16 mouse cellular contexts compared by ENCODE assay signal in the genomic region with DNA sequence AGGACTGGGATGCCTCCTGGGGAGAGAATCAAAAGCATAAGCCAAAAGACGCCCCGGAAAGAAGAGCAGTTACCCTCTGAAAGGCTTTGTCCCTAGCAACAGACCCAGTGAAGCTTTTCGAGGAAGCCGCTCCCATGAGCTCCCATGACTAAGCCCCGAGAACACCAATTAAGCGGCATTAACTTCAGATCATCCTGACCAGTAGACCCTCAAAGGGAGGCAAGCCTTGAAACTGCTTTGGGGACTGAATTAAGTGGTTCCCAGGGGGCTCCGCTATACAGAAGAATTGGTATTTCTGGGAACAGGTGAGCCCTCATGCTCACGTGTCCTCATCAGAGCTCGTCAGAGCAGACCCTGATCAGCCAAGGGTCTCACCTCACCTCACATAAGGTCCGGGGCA. TPM values are rescaled to one million over a fixed set of nuclear protein-coding genes. Genes with fewer than 3 reads are reported as not detected.
A peak's percentile ranks its signal among the peaks of the same experiment; 100 is the strongest.
DNase-seq lines count a peak whose midpoint lies in the region; ATAC-seq lines count a peak whose summit lies in the region.
"Had no signal": no experiment of that assay in that cellular context is flagged by ENCODE, and none has a peak within 500 bp of the region (broad histone marks: within the 10 kb centered on the region; RNA-seq: fewer than 3 reads in every experiment).

No protein-coding gene starts in this region.

- no peak for DNase-seq in hindbrain, embryonic 10.5 days (ENCODE audit: low spot score)
- no peak for DNase-seq in hindbrain, embryonic 11.5 days (ENCODE audit: low spot score)
- no peak for DNase-seq in right cerebral cortex, postnatal 4 days
- DNase-seq in left cerebral cortex, postnatal 10 days (ENCODE audit: extremely low spot score in 1 of 2, low spot score in 2 of 2): no peak
- no peak for DNase-seq in left cerebral cortex, postnatal 14 days (ENCODE audit: low spot score in 2 of 2)
- DNase-seq: cerebellum, postnatal 10 days; heart, postnatal 36 days; liver, embryonic 13.5 days; right cerebral cortex, postnatal 25 days; thymus, postnatal 14 days had no signal

- 26% methylated on average over 10 of the region's 10 CpGs for WGBS in hindbrain, embryonic 10.5 days
- WGBS in hindbrain, embryonic 11.5 days: 35% methylated on average over 10 of the region's 10 CpGs
- WGBS in hindbrain, embryonic 12.5 days: 24% methylated on average over 10 of the region's 10 CpGs
- 7% methylated on average over 10 of the region's 10 CpGs for WGBS in midbrain, embryonic 12.5 days
- 25% methylated on average over 10 of the region's 10 CpGs for WGBS in neural tube, embryonic 15.5 days

- H3K27ac ChIP-seq in hindbrain, embryonic 10.5 days: peak overlapping the region; percentile 70
- H3K27ac ChIP-seq in hindbrain, embryonic 11.5 days (ENCODE audit: low read depth, low read length): no peak overlapping the region
- peak overlapping the region; percentile 84 for H3K27ac ChIP-seq in hindbrain, embryonic 12.5 days
- peak overlapping the region; percentile 75 for H3K27ac ChIP-seq in midbrain, embryonic 12.5 days (replicated peaks)
- H3K27ac ChIP-seq in neural tube, embryonic 15.5 days (replicated peaks): peak overlapping the region; percentile 81
- H3K27ac ChIP-seq: liver, embryonic 13.5 days had no signal

- no peaks in the 10 kb centered on the region for H3K36me3 ChIP-seq in hindbrain, embryonic 10.5 days
- no peaks in the 10 kb centered on the region for H3K36me3 ChIP-seq in hindbrain, embryonic 11.5 days (ENCODE audit: control insufficient read depth, insufficient read depth, low read length)
- no peaks in the 10 kb centered on the region for H3K36me3 ChIP-seq in hindbrain, embryonic 12.5 days
- no peaks in the 10 kb centered on the region for H3K36me3 ChIP-seq in midbrain, embryonic 12.5 days
- H3K36me3 ChIP-seq in neural tube, embryonic 15.5 days: no peaks in the 10 kb centered on the region
- H3K36me3 ChIP-seq: heart, embryonic 13.5 days; liver, embryonic 13.5 days had no signal

- H3K27me3 ChIP-seq in hindbrain, embryonic 10.5 days (ENCODE audit: insufficient read depth, poor library complexity, severe bottlenecking): peaks cover 29% of the 10 kb centered on the region
- H3K27me3 ChIP-seq in hindbrain, embryonic 11.5 days (ENCODE audit: control insufficient read depth, insufficient read depth, low read length): no peaks in the 10 kb centered on the region
- no peaks in the 10 kb centered on the region for H3K27me3 ChIP-seq in hindbrain, embryonic 12.5 days
- H3K27me3 ChIP-seq in midbrain, embryonic 12.5 days: peaks cover 24% of the 10 kb centered on the region
- no peaks in the 10 kb centered on the region for H3K27me3 ChIP-seq in neural tube, embryonic 15.5 days (replicated peaks)
- H3K27me3 ChIP-seq: Patski had no signal

- peaks cover 64% of the 10 kb centered on the region for H3K4me1 ChIP-seq in hindbrain, embryonic 10.5 days (replicated peaks)
- peaks cover 21% of the 10 kb centered on the region for H3K4me1 ChIP-seq in hindbrain, embryonic 11.5 days (replicated peaks; ENCODE audit: control insufficient read depth, insufficient read depth, low read length)
- peaks cover 43% of the 10 kb centered on the region for H3K4me1 ChIP-seq in hindbrain, embryonic 12.5 days
- peaks cover 45% of the 10 kb centered on the region for H3K4me1 ChIP-seq in midbrain, embryonic 12.5 days
- peaks cover 40% of the 10 kb centered on the region for H3K4me1 ChIP-seq in neural tube, embryonic 15.5 days
- H3K4me1 ChIP-seq: liver, embryonic 13.5 days had no signal

- intact Hi-C loops in left cerebral cortex, postnatal 10 days (cut with DNase I): no loop called here
- intact Hi-C loops in left cerebral cortex, postnatal 14 days (cut with DNase I): no loop called here

- no peak for ATAC-seq in hindbrain, embryonic 11.5 days (ENCODE audit: low FRiP score)
- no peak for ATAC-seq in hindbrain, embryonic 12.5 days (ENCODE audit: low FRiP score)
- ATAC-seq in midbrain, embryonic 12.5 days (ENCODE audit: low FRiP score, low read depth): peak; percentile 42; the same call in 1 of the 2 replicates
- no peak for ATAC-seq in neural tube, embryonic 15.5 days (ENCODE audit: low FRiP score)
- ATAC-seq: intestine, embryonic 16.5 days; Patski had no signal

- H3K9ac ChIP-seq in hindbrain, embryonic 11.5 days (ENCODE audit: low read depth, low read length): no peak overlapping the region
- H3K9ac ChIP-seq in hindbrain, embryonic 12.5 days: no peak overlapping the region
- no peak overlapping the region for H3K9ac ChIP-seq in midbrain, embryonic 12.5 days (replicated peaks)
- no peak overlapping the region for H3K9ac ChIP-seq in neural tube, embryonic 15.5 days (replicated peaks)
- H3K9ac ChIP-seq: heart, embryonic 13.5 days; liver, embryonic 13.5 days had no signal

- H3K9me3 ChIP-seq in hindbrain, embryonic 10.5 days: no peaks in the 10 kb centered on the region
- no peaks in the 10 kb centered on the region for H3K9me3 ChIP-seq in hindbrain, embryonic 11.5 days (ENCODE audit: control insufficient read depth, low read length)
- no peaks in the 10 kb centered on the region for H3K9me3 ChIP-seq in hindbrain, embryonic 12.5 days (replicated peaks)
- no peaks in the 10 kb centered on the region for H3K9me3 ChIP-seq in midbrain, embryonic 12.5 days
- no peaks in the 10 kb centered on the region for H3K9me3 ChIP-seq in neural tube, embryonic 15.5 days (replicated peaks)
- H3K9me3 ChIP-seq: heart, embryonic 13.5 days; liver, embryonic 13.5 days had no signal

- 0 out of 2 replicates have a peak overlapping the region, but pooled peaks have one; percentile 11 for H3K4me3 ChIP-seq in hindbrain, embryonic 10.5 days
- H3K4me3 ChIP-seq in hindbrain, embryonic 11.5 days (ENCODE audit: low read depth, low read length): no peak overlapping the region
- no peak overlapping the region for H3K4me3 ChIP-seq in hindbrain, embryonic 12.5 days
- H3K4me3 ChIP-seq in midbrain, embryonic 12.5 days: no peak overlapping the region
- H3K4me3 ChIP-seq in neural tube, embryonic 15.5 days (replicated peaks): no peak overlapping the region
- H3K4me3 ChIP-seq: heart, embryonic 13.5 days; liver, embryonic 13.5 days had no signal

- H3K4me2 ChIP-seq in hindbrain, embryonic 11.5 days (replicated peaks; ENCODE audit: low read depth, low read length): no peak overlapping the region
- peak overlapping the region; percentile 31 for H3K4me2 ChIP-seq in hindbrain, embryonic 12.5 days (replicated peaks)
- peak overlapping the region; percentile 39 for H3K4me2 ChIP-seq in midbrain, embryonic 12.5 days (replicated peaks)
- no peak overlapping the region for H3K4me2 ChIP-seq in neural tube, embryonic 15.5 days
- H3K4me2 ChIP-seq: heart, embryonic 13.5 days; liver, embryonic 13.5 days had no signal

RNA-seq across cellular contexts. Expression of a gene that starts 23.3 kb away (rescaled TPM):
- polyA plus RNA-seq in hindbrain, embryonic 10.5 days (2016; fragmentation: Nextera tagmentation; extraction: Ambion mirVana): 3.0 and 5.6 TPM in 2 replicates
- 3.7 and 4.2 TPM in 2 replicates for polyA plus RNA-seq in hindbrain, embryonic 11.5 days (2014; fragmentation: Nextera tagmentation; extraction: Ambion mirVana)
- polyA plus RNA-seq in hindbrain, embryonic 12.5 days (2016; fragmentation: Nextera tagmentation; extraction: Ambion mirVana): 6.0 and 6.1 TPM in 2 replicates
- polyA plus RNA-seq in midbrain, embryonic 12.5 days (2016; fragmentation: Nextera tagmentation; extraction: Ambion mirVana): 12.6 and 14.4 TPM in 2 replicates
- 56.0 and 61.2 TPM in 2 replicates for polyA plus RNA-seq in neural tube, embryonic 15.5 days (2015; fragmentation: Nextera tagmentation; extraction: Ambion mirVana)
- total RNA-seq in left cerebral cortex, postnatal 10 days (2021): 10 to 100 TPM; 88.1 to 89.7 TPM
- 10 to 100 TPM; 82.0 to 86.5 TPM for total RNA-seq in left cerebral cortex, postnatal 14 days (2021)

RNA-seq across cellular contexts. Expression of a gene that starts 49.3 kb away (rescaled TPM):
- 173 and 211 TPM in 2 replicates for polyA plus RNA-seq in hindbrain, embryonic 10.5 days (2016; fragmentation: Nextera tagmentation; extraction: Ambion mirVana)
- polyA plus RNA-seq in hindbrain, embryonic 11.5 days (2014; fragmentation: Nextera tagmentation; extraction: Ambion mirVana): 128 and 142 TPM in 2 replicates
- 102 and 105 TPM in 2 replicates for polyA plus RNA-seq in hindbrain, embryonic 12.5 days (2016; fragmentation: Nextera tagmentation; extraction: Ambion mirVana)
- 124 and 129 TPM in 2 replicates for polyA plus RNA-seq in midbrain, embryonic 12.5 days (2016; fragmentation: Nextera tagmentation; extraction: Ambion mirVana)
- polyA plus RNA-seq in neural tube, embryonic 15.5 days (2015; fragmentation: Nextera tagmentation; extraction: Ambion mirVana): 106 and 119 TPM in 2 replicates
- total RNA-seq in left cerebral cortex, postnatal 10 days (2021): 10 to 100 TPM; 20.7 to 24.3 TPM
- 10 to 100 TPM; 17.8 to 17.9 TPM for total RNA-seq in left cerebral cortex, postnatal 14 days (2021)

RNA-seq across cellular contexts. Expression of a gene that starts 53.9 kb away (rescaled TPM):
- polyA plus RNA-seq in hindbrain, embryonic 10.5 days (2016; fragmentation: Nextera tagmentation; extraction: Ambion mirVana): 58.7 and 68.6 TPM in 2 replicates
- 75.5 and 79.4 TPM in 2 replicates for polyA plus RNA-seq in hindbrain, embryonic 11.5 days (2014; fragmentation: Nextera tagmentation; extraction: Ambion mirVana)
- polyA plus RNA-seq in hindbrain, embryonic 12.5 days (2016; fragmentation: Nextera tagmentation; extraction: Ambion mirVana): 72.5 and 76.9 TPM in 2 replicates
- 71.7 and 73.7 TPM in 2 replicates for polyA plus RNA-seq in midbrain, embryonic 12.5 days (2016; fragmentation: Nextera tagmentation; extraction: Ambion mirVana)
- 111 and 116 TPM in 2 replicates for polyA plus RNA-seq in neural tube, embryonic 15.5 days (2015; fragmentation: Nextera tagmentation; extraction: Ambion mirVana)
- 100 to 1,000 TPM in 1 of 2 experiments, 10 to 100 TPM in 1; 99.5 to 108 TPM for total RNA-seq in left cerebral cortex, postnatal 10 days (2021)
- total RNA-seq in left cerebral cortex, postnatal 14 days (2021): 100 to 1,000 TPM in 1 of 2 experiments, 10 to 100 TPM in 1; 87.5 to 103 TPM

Comparison
In these comparisons a context has a peak if more than half of its experiments do, and no peak if none do; other contexts are left out.
1. H3K4me2 ChIP-seq: peak in hindbrain, embryonic 12.5 days (single experiment) and midbrain, embryonic 12.5 days (single experiment); none in hindbrain, embryonic 11.5 days (single experiment) and neural tube, embryonic 15.5 days (single experiment).